8 mouse cellular contexts compared by ENCODE assay signal in genomic region chr16:5203668-5204433, GRCm38 (mm10). TPM values are rescaled to one million over a fixed set of nuclear protein-coding genes. Genes with fewer than 3 reads are reported as not detected.
A peak's percentile ranks its signal among the peaks of the same experiment; 100 is the strongest.
DNase-seq lines count a peak whose midpoint lies in the region; ATAC-seq and TF ChIP-seq lines count a peak whose summit lies in the region.

Nagpa (minus strand) TSS chr16:5204012.

- H3K9ac ChIP-seq in embryonic facial prominence, embryonic 14.5 days (ENCODE audit: low read depth, low read length), result peak within 1 kb of the TSS; percentile 67
- peak within 1 kb of the TSS; percentile 82 for H3K9ac ChIP-seq in heart, adult 2 months (ENCODE audit: low read depth, low read length)
- peak within 1 kb of the TSS; percentile 57 for H3K9ac ChIP-seq in limb, embryonic 11.5 days (ENCODE audit: low read length)
- H3K9ac ChIP-seq in midbrain, embryonic 13.5 days (replicated peaks), result peak within 1 kb of the TSS; percentile 69

- H3K36me3 ChIP-seq in embryonic facial prominence, embryonic 14.5 days (ENCODE audit: control insufficient read depth, insufficient read depth, low read length), result no peaks in the 10 kb centered on the region
- no peaks in the 10 kb centered on the region for H3K36me3 ChIP-seq in heart, adult 2 months (ENCODE audit: control insufficient read depth, insufficient read depth, low read length)
- peaks cover 1% of the 10 kb centered on the region; the same call in 1 of the 2 replicates for H3K36me3 ChIP-seq in kidney, adult 2 months (ENCODE audit: control insufficient read depth, insufficient read depth, low read length)
- no peaks in the 10 kb centered on the region for H3K36me3 ChIP-seq in limb, embryonic 11.5 days (ENCODE audit: control insufficient read depth, insufficient read depth, low read length)
- H3K36me3 ChIP-seq in midbrain, embryonic 13.5 days, result peaks cover 2% of the 10 kb centered on the region

- H3K4me2 ChIP-seq in embryonic facial prominence, embryonic 14.5 days (ENCODE audit: low read depth, low read length), result peak within 1 kb of the TSS; percentile 97
- H3K4me2 ChIP-seq in limb, embryonic 11.5 days (ENCODE audit: low read depth, severe bottlenecking), result peak within 1 kb of the TSS; percentile 96
- peak within 1 kb of the TSS; percentile 96 for H3K4me2 ChIP-seq in midbrain, embryonic 13.5 days (replicated peaks)

- peak; percentile 89 for ATAC-seq in embryonic facial prominence, embryonic 14.5 days (ENCODE audit: low read depth)
- peak; percentile 81 for ATAC-seq in limb, embryonic 11.5 days (ENCODE audit: insufficient number of reproducible peaks, low FRiP score, low TSS enrichment, low read depth)
- ATAC-seq in midbrain, embryonic 13.5 days, result peak; percentile 93

- H3K9me3 ChIP-seq in embryonic facial prominence, embryonic 14.5 days (ENCODE audit: control insufficient read depth, low read length), result no peaks in the 10 kb centered on the region
- H3K9me3 ChIP-seq in limb, embryonic 11.5 days (ENCODE audit: control insufficient read depth, low read length), result no peaks in the 10 kb centered on the region
- H3K9me3 ChIP-seq in midbrain, embryonic 13.5 days, result no peaks in the 10 kb centered on the region

- peak; percentile 92 for DNase-seq in A20 (ENCODE audit: low read depth, low spot score)
- DNase-seq in embryonic facial prominence, embryonic 14.5 days (ENCODE audit: low spot score), result peak; percentile 94
- DNase-seq in heart, adult 2 months, result peak; percentile 84 to 85
- peak; percentile 90 for DNase-seq in kidney, adult 2 months
- DNase-seq in limb, embryonic 11.5 days (ENCODE audit: low spot score), result peak; percentile 91
- peak; percentile 60 for DNase-seq in spleen, adult 12 weeks (ENCODE audit: low spot score)

- TF ChIP-seq EP300 in heart, adult 2 months (IDR thresholded peaks at IDR 0.05; ENCODE audit: insufficient read depth, low read depth, low read length), result no peak

- H3K27ac ChIP-seq in bone marrow, adult 2 months (ENCODE audit: control insufficient read depth, insufficient read depth, low read depth, low read length, poor library complexity), result peak within 1 kb of the TSS; percentile 85
- no peak within 1 kb of the TSS for H3K27ac ChIP-seq in embryonic facial prominence, embryonic 14.5 days (replicated peaks; ENCODE audit: low read depth, low read length)
- peak within 1 kb of the TSS; percentile 64 for H3K27ac ChIP-seq in heart, adult 2 months
- peak within 1 kb of the TSS; percentile 12; the same call in 1 of the 2 replicates for H3K27ac ChIP-seq in kidney, adult 2 months (ENCODE audit: insufficient read depth, low read depth, low read length)
- no peak within 1 kb of the TSS for H3K27ac ChIP-seq in limb, embryonic 11.5 days (replicated peaks; ENCODE audit: low read depth, low read length)
- H3K27ac ChIP-seq in midbrain, embryonic 13.5 days, result no peak within 1 kb of the TSS

- H3K4me1 ChIP-seq in bone marrow, adult 2 months (ENCODE audit: control insufficient read depth, insufficient read depth, low read length), result peaks cover 1% of the 10 kb centered on the region; the same call in 1 of the 2 replicates
- no peaks in the 10 kb centered on the region for H3K4me1 ChIP-seq in embryonic facial prominence, embryonic 14.5 days (ENCODE audit: control insufficient read depth, insufficient read depth, low read length)
- H3K4me1 ChIP-seq in heart, adult 2 months (ENCODE audit: control insufficient read depth, insufficient read depth, low read length), result peaks cover 1% of the 10 kb centered on the region; the same call in 1 of the 2 replicates
- no peaks in the 10 kb centered on the region for H3K4me1 ChIP-seq in kidney, adult 2 months (ENCODE audit: control insufficient read depth, insufficient read depth, low read length)
- peaks cover 5% of the 10 kb centered on the region; the same call in 1 of the 2 replicates for H3K4me1 ChIP-seq in limb, embryonic 11.5 days (ENCODE audit: control insufficient read depth, insufficient read depth, low read length)
- peaks cover 11% of the 10 kb centered on the region for H3K4me1 ChIP-seq in midbrain, embryonic 13.5 days (replicated peaks)

- peak within 1 kb of the TSS; percentile 99 for H3K4me3 ChIP-seq in bone marrow, adult 2 months (replicated peaks; ENCODE audit: control insufficient read depth, low read depth, low read length)
- peak within 1 kb of the TSS; percentile 88 for H3K4me3 ChIP-seq in embryonic facial prominence, embryonic 14.5 days (ENCODE audit: low read depth, low read length)
- peak within 1 kb of the TSS; percentile 95 for H3K4me3 ChIP-seq in heart, adult 2 months
- peak within 1 kb of the TSS; percentile 82 for H3K4me3 ChIP-seq in kidney, adult 2 months (ENCODE audit: insufficient read depth, low read depth, low read length)
- peak within 1 kb of the TSS; percentile 84 for H3K4me3 ChIP-seq in limb, embryonic 11.5 days (ENCODE audit: low read depth, low read length)
- H3K4me3 ChIP-seq in midbrain, embryonic 13.5 days (replicated peaks), result peak within 1 kb of the TSS; percentile 86

- under 1% methylated on average over 40 of the region's 40 CpGs for WGBS in bone marrow, adult 2 months
- 7% methylated on average over 30 of the region's 40 CpGs for WGBS in embryonic facial prominence, embryonic 14.5 days
- 3% methylated on average over 40 of the region's 40 CpGs for WGBS in heart, adult 2 months
- 3% methylated on average over 40 of the region's 40 CpGs for WGBS in kidney, adult 2 months
- 4% methylated on average over 40 of the region's 40 CpGs for WGBS in limb, embryonic 11.5 days
- WGBS in midbrain, embryonic 13.5 days, result 5% methylated on average over 35 of the region's 40 CpGs

- H3K79me2 ChIP-seq in heart, adult 2 months (replicated peaks; ENCODE audit: control insufficient read depth, insufficient read depth, low read length), result no peaks in the 10 kb centered on the region

- peak; percentile 5; the same call in 1 of the 2 replicates for TF ChIP-seq CTCF in bone marrow, adult 2 months (IDR thresholded peaks at IDR 0.05; ENCODE audit: control insufficient read depth, insufficient read depth, low read length)
- TF ChIP-seq CTCF in heart, adult 2 months (IDR thresholded peaks at IDR 0.05), result no peak
- no peak for TF ChIP-seq CTCF in kidney, adult 2 months (conservative IDR thresholded peaks at IDR 0.05; ENCODE audit: insufficient read depth, insufficient read length, low read depth, low read length)

- peak; percentile 65; the same call in 1 of the 2 replicates for TF ChIP-seq POLR2A in bone marrow, adult 2 months (IDR thresholded peaks at IDR 0.05; ENCODE audit: borderline replicate concordance, control insufficient read depth, low read depth, low read length)
- TF ChIP-seq POLR2A in heart, adult 2 months (IDR thresholded peaks at IDR 0.05; ENCODE audit: insufficient read depth, low read depth, low read length), result peak; percentile 69
- peak; percentile 26 for TF ChIP-seq POLR2A in kidney, adult 2 months (IDR thresholded peaks at IDR 0.05; ENCODE audit: low read depth, low read length)

- intact Hi-C loops in heart, adult 2 months (cut with DNase I), result loop anchor here (2.0 kb wide), 2 partner anchors 31 to 51 kb away; partner anchors contain the start of gene Eef2kmt

- H3K27me3 ChIP-seq in embryonic facial prominence, embryonic 14.5 days (replicated peaks; ENCODE audit: control insufficient read depth, insufficient read depth, low read length), result no peaks in the 10 kb centered on the region
- no peaks in the 10 kb centered on the region for H3K27me3 ChIP-seq in heart, adult 2 months (ENCODE audit: control insufficient read depth, insufficient read depth, low read length)
- no peaks in the 10 kb centered on the region for H3K27me3 ChIP-seq in kidney, adult 2 months (replicated peaks; ENCODE audit: control insufficient read depth, insufficient read depth, low read length)
- H3K27me3 ChIP-seq in limb, embryonic 11.5 days (ENCODE audit: control insufficient read depth, insufficient read depth, low read length), result no peaks in the 10 kb centered on the region
- peaks cover 20% of the 10 kb centered on the region for H3K27me3 ChIP-seq in midbrain, embryonic 13.5 days

RNA-seq across cellular contexts. Expression of gene Nagpa, which starts in this region (rescaled TPM):
- polyA plus RNA-seq in bone marrow, adult 2 months (2011; ENCODE audit: insufficient read depth, insufficient read length, low replicate concordance, missing spikeins), result 3.9 and 10.6 TPM in 2 replicates
- polyA plus RNA-seq in embryonic facial prominence, embryonic 14.5 days (2014; fragmentation: Nextera tagmentation; extraction: Ambion mirVana), result 14.5 and 18.3 TPM in 2 replicates
- 10 to 100 TPM; 11.3 to 15.7 TPM for total RNA-seq in heart, adult 2 months (2021)
- polyA plus RNA-seq in heart, adult 2 months (2012; rRNA removed), result 22.7 and 24.2 TPM in 2 replicates
- 29.4 and 30.5 TPM in 2 replicates for polyA plus RNA-seq in kidney, adult 2 months (2012; rRNA removed)
- 16.6 and 16.9 TPM in 2 replicates for polyA plus RNA-seq in limb, embryonic 11.5 days (2014; fragmentation: Nextera tagmentation; extraction: Ambion mirVana)
- 8.6 and 10.1 TPM in 2 replicates for polyA plus RNA-seq in midbrain, embryonic 13.5 days (2015; fragmentation: Nextera tagmentation; extraction: Ambion mirVana)

Comparison
In these comparisons a context has a peak if more than half of its experiments do, and no peak if none do; other contexts are left out.
1. H3K27ac ChIP-seq: peak in bone marrow, adult 2 months (single experiment), heart, adult 2 months (single experiment) and kidney, adult 2 months (single experiment); none in embryonic facial prominence, embryonic 14.5 days (single experiment), limb, embryonic 11.5 days (single experiment) and midbrain, embryonic 13.5 days (single experiment).
2. Peak in every context shown above with its lines, with median percentiles within 50 percentile points of each other: DNase-seq, H3K4me3 ChIP-seq, POLR2A ChIP-seq, ATAC-seq, H3K4me2 ChIP-seq and H3K9ac ChIP-seq.